Mouse (Mus musculus) testis, adult 2 months (tissue): Measurements from ENCODE around the gene Plscr5. TPM values are rescaled to one million over a fixed set of nuclear protein-coding genes. Genes with fewer than 3 reads are reported as not detected.

Experiments
- H3K27ac ChIP-seq: fragments of 200-500 bp; 2 replicates; pipeline ENCODE4 v1.5.1; 2012; ENCODE audit warnings: low read depth, low read length; ENCODE audit not compliant: control insufficient read depth, insufficient read depth
- H3K27me3 ChIP-seq: fragments of 200-500 bp; 2 replicates; pipeline ENCODE4 v1.6.1; 2012; ENCODE audit warnings: mild to moderate bottlenecking, low read length, moderate library complexity; ENCODE audit not compliant: control insufficient read depth, insufficient read depth
- H3K36me3 ChIP-seq: fragments of 200-500 bp; 2 replicates; pipeline ENCODE4 v1.6.1; 2012; ENCODE audit warnings: mild to moderate bottlenecking, low read length; ENCODE audit not compliant: control insufficient read depth, insufficient read depth
- H3K4me1 ChIP-seq: fragments of 200-500 bp; 2 replicates; pipeline ENCODE4 v1.6.1; 2012; ENCODE audit warnings: low read length; ENCODE audit not compliant: control insufficient read depth, insufficient read depth
- H3K4me3 ChIP-seq: fragments of 200-500 bp; 2 replicates; pipeline ENCODE4 v1.5.1; 2012; ENCODE audit warnings: low read depth, mild to moderate bottlenecking, low read length, moderate library complexity, mixed read lengths; ENCODE audit not compliant: control insufficient read depth
- CTCF ChIP-seq: fragments of 200-500 bp; IDR thresholded peaks from 2 replicates; pipeline ENCODE4 v1.5.1; 2012; ENCODE audit warnings: low read depth, mild to moderate bottlenecking, inconsistent platforms, low read length, moderate library complexity; ENCODE audit not compliant: control insufficient read depth, insufficient read depth, insufficient replicate concordance
- POLR2A ChIP-seq: fragments of 200-500 bp; IDR thresholded peaks from 2 replicates; pipeline ENCODE4 v1.6.1; 2012; ENCODE audit warnings: low read depth, mild to moderate bottlenecking, inconsistent platforms, low read length, moderate library complexity; ENCODE audit not compliant: control insufficient read depth
- polyA plus RNA-seq: library from polyadenylated mRNA; depleted of rRNA; stranded (reverse); fragments of >200 nt; gene quantifications from 2 replicates; pipeline ENCODE4 v1.2.3, GENCODE M21; 2012

Plscr5 gene
- polyA plus RNA-seq, 1 experiment = not detected

DNA sequence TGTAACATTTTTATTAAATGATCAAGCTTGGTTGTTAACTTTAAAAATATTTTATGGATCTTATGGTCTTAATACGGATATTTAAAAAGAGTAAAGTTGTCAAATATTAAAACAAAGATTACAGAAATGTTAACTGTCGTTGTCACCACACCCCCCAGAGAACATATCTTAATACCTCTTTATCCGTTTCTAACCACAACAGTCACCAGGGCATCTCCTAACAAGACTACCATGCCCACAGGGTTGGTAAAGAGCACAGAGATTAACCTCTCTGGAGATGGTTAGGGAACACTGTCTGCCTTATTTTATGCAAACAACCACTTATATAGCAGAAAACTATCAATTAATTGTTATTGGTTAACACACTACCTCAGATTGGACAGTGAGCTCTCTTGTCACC, 34.1 kb downstream of the Plscr5 start:
- Histone ChIP-seq H3K4me3 (no peak overlapping the region), H3K4me1 (no peaks in the 10 kb centered on the region), H3K27ac (no peak overlapping the region), H3K36me3 (no peaks in the 10 kb centered on the region), H3K27me3 (no peaks in the 10 kb centered on the region)
- TF ChIP-seq CTCF (no peak), POLR2A (no peak)

DNA sequence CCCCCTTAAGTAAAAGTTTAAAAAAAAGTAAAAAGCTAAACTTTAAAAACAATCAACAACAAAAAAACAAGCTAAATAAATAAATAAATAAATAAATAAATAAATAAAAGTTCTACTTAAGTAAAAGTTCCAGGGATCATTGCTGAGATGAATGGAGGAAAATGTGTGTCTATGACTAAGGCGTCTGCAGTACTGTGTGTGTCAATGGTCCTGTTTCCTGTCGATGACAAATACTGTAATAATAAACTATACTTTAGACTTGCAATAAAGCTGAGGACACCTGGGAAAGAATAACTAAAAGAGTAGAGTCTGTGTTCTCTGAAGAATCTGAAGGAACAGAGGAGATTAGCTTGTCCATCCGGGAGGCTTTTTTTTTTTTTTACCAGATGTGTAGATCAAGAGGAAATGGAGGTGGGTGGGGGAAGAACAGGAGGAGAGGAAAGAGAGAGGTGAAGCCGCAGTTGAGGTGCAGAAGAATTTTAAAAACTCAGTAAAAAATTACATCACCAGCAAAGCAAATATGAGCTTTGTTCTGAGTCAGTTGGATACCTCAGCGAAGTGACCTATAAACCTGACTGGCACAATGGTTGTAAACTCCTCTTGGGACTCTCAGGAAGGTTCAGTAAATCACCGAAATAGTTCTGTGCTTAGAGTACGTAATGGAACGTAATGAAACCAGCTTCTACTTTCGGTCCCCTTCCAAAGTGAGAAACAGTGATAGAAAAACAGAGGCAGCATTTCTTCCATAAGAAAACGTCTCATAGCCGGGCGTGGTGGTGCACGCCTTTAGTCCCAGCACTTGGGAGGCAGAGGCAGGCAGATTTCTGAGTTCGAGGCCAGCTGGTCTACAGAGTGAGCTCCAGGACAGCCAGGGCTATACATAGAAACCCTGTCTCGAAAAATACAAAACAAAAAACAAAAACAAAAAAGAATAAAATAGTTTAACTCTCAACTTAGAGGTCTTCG, 36.4 kb downstream of the Plscr5 start:
- no peaks in the 10 kb centered on the region for H3K36me3 ChIP-seq
- H3K27me3 ChIP-seq = no peaks in the 10 kb centered on the region
- no peak overlapping the region for H3K4me3 ChIP-seq
- H3K4me1 ChIP-seq = no peaks in the 10 kb centered on the region
- no peak for TF ChIP-seq POLR2A
- no peak for TF ChIP-seq CTCF
- no peak overlapping the region for H3K27ac ChIP-seq

DNA sequence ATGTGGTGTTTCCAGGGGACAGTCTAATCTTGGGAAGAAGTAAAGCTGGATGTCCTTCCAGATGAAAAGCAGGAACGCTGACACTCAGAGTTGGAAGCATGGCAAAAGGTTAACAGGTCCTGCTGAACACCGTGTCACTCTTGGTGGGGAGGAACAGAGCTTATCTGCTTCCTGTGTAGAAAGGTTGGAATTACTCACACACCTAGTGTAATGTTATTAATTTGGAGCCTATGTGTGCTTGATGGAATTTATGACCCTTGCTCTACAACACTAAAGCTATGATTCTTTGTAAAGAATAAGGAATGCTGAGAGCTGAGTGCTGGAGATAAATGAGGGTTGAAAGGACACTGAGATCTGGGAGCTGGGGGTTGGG, 37.1 kb downstream of the Plscr5 start:
- no peak for TF ChIP-seq CTCF
- no peak for TF ChIP-seq POLR2A
- Histone ChIP-seq H3K4me1 (no peaks in the 10 kb centered on the region), H3K4me3 (no peak overlapping the region), H3K27me3 (no peaks in the 10 kb centered on the region), H3K36me3 (no peaks in the 10 kb centered on the region), H3K27ac (no peak overlapping the region)

DNA sequence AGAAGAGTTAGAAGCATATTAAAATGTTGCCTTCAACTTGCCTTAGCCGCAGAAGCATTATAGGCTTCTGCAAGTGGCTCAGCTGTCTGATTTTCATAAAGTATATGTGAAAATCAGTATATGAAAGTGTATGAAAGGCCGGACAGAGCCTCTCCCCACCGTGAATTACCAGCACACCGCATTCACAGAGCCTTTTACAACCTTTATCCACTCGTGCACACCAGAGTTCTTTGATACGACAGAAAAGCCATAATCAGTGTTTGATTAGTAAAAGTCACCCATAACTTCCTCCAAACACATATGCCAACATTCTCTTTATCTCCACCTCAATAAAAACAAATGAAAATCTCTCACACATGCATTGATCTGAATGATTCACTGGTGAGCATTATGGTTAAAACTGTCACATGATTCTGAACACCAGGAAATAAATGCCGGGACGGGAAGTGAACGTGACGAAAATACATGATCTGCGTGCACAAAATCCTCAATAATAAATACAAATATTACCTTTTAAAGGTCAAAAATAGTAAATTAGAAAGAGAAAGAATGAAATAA, 42.2 kb downstream of the Plscr5 start:
- no peak for TF ChIP-seq POLR2A
- Histone ChIP-seq H3K27me3 (no peaks in the 10 kb centered on the region), H3K27ac (no peak overlapping the region)

DNA sequence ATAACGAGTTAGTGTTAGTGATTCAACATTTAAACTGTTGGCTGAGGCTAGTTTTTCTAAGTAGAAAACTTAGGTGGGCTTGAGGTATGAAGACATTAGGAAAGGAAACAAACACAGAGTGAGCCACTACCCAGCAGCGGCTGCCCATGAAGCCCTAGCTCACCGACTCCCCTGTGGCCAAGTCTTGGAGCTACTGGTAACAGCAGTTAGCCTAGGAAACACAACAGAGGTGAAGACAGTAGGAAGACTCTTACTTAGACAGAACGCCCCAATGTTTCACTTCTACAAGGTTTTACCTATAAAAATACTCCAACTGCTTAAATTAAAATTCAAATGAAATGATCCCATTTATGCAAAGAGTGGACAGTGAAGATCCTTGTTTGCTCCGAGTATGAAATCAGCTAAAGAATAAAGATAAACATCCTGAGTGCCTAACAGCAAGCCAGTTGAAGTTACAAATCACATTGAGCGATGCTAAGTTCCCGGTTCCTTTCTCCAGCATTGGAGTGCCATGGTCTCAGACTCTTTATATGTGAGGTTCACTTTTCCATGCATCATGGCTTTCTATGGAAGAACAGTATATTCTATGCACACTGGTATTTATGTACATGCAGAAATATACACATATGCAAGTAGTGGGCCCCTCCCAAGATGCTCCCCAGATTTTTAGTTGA, 56.2 kb downstream of the Plscr5 start:
- TF ChIP-seq CTCF (no peak), POLR2A (no peak)
- Histone ChIP-seq H3K27ac (no peak overlapping the region), H3K4me1 (peaks cover 6% of the 10 kb centered on the region), H3K27me3 (no peaks in the 10 kb centered on the region), H3K36me3 (no peaks in the 10 kb centered on the region), H3K4me3 (no peak overlapping the region)

More for the DNA sequence above, 42.2 kb downstream of the Plscr5 start:
- Histone ChIP-seq H3K4me3 (no peak overlapping the region), H3K4me1 (no peaks in the 10 kb centered on the region), H3K36me3 (no peaks in the 10 kb centered on the region)

DNA sequence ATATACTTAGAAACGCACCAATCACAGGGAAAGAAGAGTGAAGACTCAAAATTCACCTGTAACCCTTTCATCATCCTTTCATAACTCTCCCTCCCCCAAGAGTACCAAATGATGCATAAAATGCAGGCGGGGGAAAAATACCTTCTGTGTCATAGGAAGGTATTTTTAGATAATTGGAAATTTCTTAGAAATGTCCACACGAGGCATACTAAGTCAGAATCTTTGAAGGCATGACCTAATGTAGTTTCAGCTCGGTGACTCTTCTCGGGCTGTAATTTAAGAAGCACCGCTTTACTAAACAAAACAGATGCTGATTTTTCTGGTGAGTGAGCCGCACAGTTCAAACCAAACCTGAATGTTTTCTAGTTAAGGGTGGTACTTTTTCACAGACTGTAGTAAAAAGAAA, 56.7 kb downstream of the Plscr5 start, which contains the start of gene Plscr1:
Gene Plscr1, plus strand, starts transcription at position 304 of the 406 bp plus-strand sequence.
- Histone ChIP-seq H3K27me3 (no peaks in the 10 kb centered on the region), H3K36me3 (no peaks in the 10 kb centered on the region), H3K4me3 (peak within 1 kb of the TSS; percentile 94), H3K27ac (no peak within 1 kb of the TSS), H3K4me1 (peaks cover 6% of the 10 kb centered on the region)
- TF ChIP-seq CTCF (no peak), POLR2A (no peak)
